Mouse (Mus musculus) B cell, adult 62 days (primary cell): ENCODE measurements around the gene Med15. TPM values are rescaled to one million over a fixed set of nuclear protein-coding genes. Genes with fewer than 3 reads are reported as not detected.

ENCODE experiments used
- total RNA-seq: library from RNA; stranded (reverse); gene quantifications from 4 replicates; pipeline ENCODE4 v1.2.4, GENCODE M21; 2023

The Med15 gene
- total RNA-seq: 129 to 145 TPM (median 134 TPM) in 4 replicates

GRCm38 (mm10) chr16:17732841-17733340 lies at the start of gene Med15:
TSS of gene Med15 (minus strand) at chr16:17732891.

GRCm38 (mm10) chr16:17759344-17759773 lies 26.7 kb upstream of the Med15 start, which contains the start of gene Klhl22:
TSS of gene Klhl22 (plus strand) at chr16:17759618.

GRCm38 (mm10) chr16:17646310-17647114 lies 86.2 kb downstream of the Med15 start, which contains the start of gene Ccdc74a:
TSS of gene Ccdc74a (plus strand) at chr16:17646470.

GRCm38 (mm10) chr16:17619198-17620105 lies 113.2 kb downstream of the Med15 start, which contains the start of gene Smpd4:
TSS of gene Smpd4 (plus strand) at chr16:17619354.

Other genes with a start within 250 kb of the Med15 start
- gene Aifm3, start 243.3 kb downstream of the Med15 start, total RNA-seq: not detected in 4 replicates
- 47.7 to 57.0 TPM (median 53.3 TPM) in 4 replicates for gene Lztr1, start 224.2 kb downstream of the Med15 start, total RNA-seq
- gene Thap7, start 201.8 kb downstream of the Med15 start, total RNA-seq: 25.2 to 39.4 TPM (median 32.4 TPM) in 4 replicates
- gene Lrrc74b, start 171.6 kb downstream of the Med15 start, total RNA-seq: 0.31 TPM in 1 of 4 replicates, not detected in the others
- gene P2rx6, start 171.0 kb downstream of the Med15 start, total RNA-seq: not detected in 4 replicates
- gene Slc7a4, start 149.7 kb downstream of the Med15 start, total RNA-seq: not detected in 4 replicates
- 45.7 to 50.9 TPM (median 48.8 TPM) in 4 replicates for gene Smpd4, start 113.5 kb downstream of the Med15 start, total RNA-seq
- gene Ccdc74a, start 86.4 kb downstream of the Med15 start, total RNA-seq: not detected in 4 replicates
- gene Klhl22, start 26.7 kb upstream of the Med15 start, total RNA-seq: 10.8 to 21.1 TPM (median 15.3 TPM) in 4 replicates
- gene Scarf2, start 64.4 kb upstream of the Med15 start, total RNA-seq: 0.20 TPM in 1 of 4 replicates, not detected in the others
- gene B830017H08Rik, start 100.2 kb upstream of the Med15 start, total RNA-seq: not detected in 4 replicates
- gene Car15, start 105.5 kb upstream of the Med15 start, total RNA-seq: 9.8 to 15.2 TPM (median 12.4 TPM) in 4 replicates
- gene Gm20518, start 158.8 kb upstream of the Med15 start, total RNA-seq: 2.4 to 4.3 TPM (median 3.3 TPM) in 4 replicates
- gene Tssk1, start 161.3 kb upstream of the Med15 start, total RNA-seq: not detected in 4 replicates
- gene Dgcr2, start 165.7 kb upstream of the Med15 start, total RNA-seq: 56.8 to 69.7 TPM (median 66.1 TPM) in 4 replicates
- gene Tssk2, start 165.7 kb upstream of the Med15 start, total RNA-seq: not detected in 4 replicates
- 58.2 to 66.8 TPM (median 59.7 TPM) in 4 replicates for gene Ess2, start 178.5 kb upstream of the Med15 start, total RNA-seq
- gene Gsc2, start 182.2 kb upstream of the Med15 start, total RNA-seq: not detected in 4 replicates
- 26.2 to 31.2 TPM (median 28.5 TPM) in 4 replicates for gene Slc25a1, start 195.3 kb upstream of the Med15 start, total RNA-seq
- not detected in 4 replicates for gene Vpreb2, start 247.5 kb upstream of the Med15 start, total RNA-seq